Mouse (Mus musculus) stomach, embryonic 16.5 days (tissue): ENCODE results near the gene Smyd4. TPM values are rescaled to one million over a fixed set of nuclear protein-coding genes. Genes with fewer than 3 reads are reported as not detected.

Source experiments
- ATAC-seq: fragments of 200-750 bp; cut with Nextera tagmentation; 2 replicates; pipeline ENCODE4 v1.8.0; 2017; ENCODE audit warnings: moderate number of reproducible peaks, moderate TSS enrichment; ENCODE audit not compliant: insufficient read depth, low FRiP score
- H3K27ac ChIP-seq: fragments of 300-500 bp; sonication (generic); 2 replicates; pipeline ENCODE4 v1.5.1; 2014; ENCODE audit warnings: low read length
- H3K27me3 ChIP-seq: fragments of 300-500 bp; sonication (generic); 2 replicates; pipeline ENCODE4 v1.6.1; 2014; ENCODE audit warnings: low read length, control low read depth, mixed read lengths; ENCODE audit not compliant: control insufficient read depth, insufficient read depth
- H3K36me3 ChIP-seq: fragments of 300-500 bp; sonication (generic); 2 replicates; pipeline ENCODE4 v1.6.1; 2014; ENCODE audit warnings: low read length; ENCODE audit not compliant: control insufficient read depth, insufficient read depth
- H3K4me1 ChIP-seq: fragments of 300-500 bp; sonication (generic); 2 replicates; pipeline ENCODE4 v1.6.1; 2014; ENCODE audit warnings: low read length, control low read depth, mixed read lengths; ENCODE audit not compliant: control insufficient read depth, insufficient read depth
- H3K4me2 ChIP-seq: fragments of 300-500 bp; sonication (generic); 2 replicates; pipeline ENCODE4 v1.6.1; 2014; ENCODE audit warnings: low read depth, low read length, mixed read lengths
- H3K4me3 ChIP-seq: fragments of 300-500 bp; sonication (generic); replicated peaks from 2 replicates; pipeline ENCODE4 v1.5.1; 2014; ENCODE audit warnings: mild to moderate bottlenecking, low read length
- H3K9ac ChIP-seq: fragments of 300-500 bp; sonication (generic); 2 replicates; pipeline ENCODE4 v1.6.1; 2014; ENCODE audit warnings: low read length
- H3K9me3 ChIP-seq: fragments of 300-500 bp; sonication (generic); replicated peaks from 2 replicates; pipeline ENCODE4 v1.6.1; 2016; ENCODE audit warnings: low read length, control low read depth; ENCODE audit not compliant: control insufficient read depth
- WGBS: fragments of 180-500 bp; shearing (Covaris S2); extraction: QIAGEN DNeasy Blood & Tissue Kit; methylation state at CpG from one replicate; pipeline ENCODE4 v1.1.7; 2014; 5-methylcytosine and 5-hydroxymethylcytosine counted together
- microRNA-seq: library from miRNA; unstranded; fragments of <30 nt; microRNA quantifications from one replicate; pipeline ENCODE4, GENCODE M21; 2016
- polyA plus RNA-seq: library from polyadenylated mRNA; unstranded; fragments of >200 nt; fragmentation: Nextera tagmentation; extraction: Ambion mirVana; gene quantifications from 2 replicates; pipeline ENCODE4 v1.2.1, GENCODE M21; 2015

The Smyd4 gene
- polyA plus RNA-seq, 1 experiment from 2014 or later: 9.8 TPM

- H3K4me1 ChIP-seq: peaks cover 9% of the 10 kb centered on the region
- H3K9ac ChIP-seq: 0 out of 2 replicates have a peak overlapping the region, but pooled peaks have one; percentile 35
- WGBS: 66% methylated on average over 7 of the region's 7 CpGs
- no peaks in the 10 kb centered on the region for H3K27me3 ChIP-seq
- H3K27ac ChIP-seq: no peak overlapping the region
- H3K4me3 ChIP-seq: no peak overlapping the region
- H3K36me3 ChIP-seq: peaks cover 13% of the 10 kb centered on the region
- H3K4me2 ChIP-seq: no peak overlapping the region
- no peak for ATAC-seq
- H3K9me3 ChIP-seq: no peaks in the 10 kb centered on the region
Observed at GRCm38 (mm10) chr11:75449695-75450094, 101.5 kb downstream of the Smyd4 start.

DNA sequence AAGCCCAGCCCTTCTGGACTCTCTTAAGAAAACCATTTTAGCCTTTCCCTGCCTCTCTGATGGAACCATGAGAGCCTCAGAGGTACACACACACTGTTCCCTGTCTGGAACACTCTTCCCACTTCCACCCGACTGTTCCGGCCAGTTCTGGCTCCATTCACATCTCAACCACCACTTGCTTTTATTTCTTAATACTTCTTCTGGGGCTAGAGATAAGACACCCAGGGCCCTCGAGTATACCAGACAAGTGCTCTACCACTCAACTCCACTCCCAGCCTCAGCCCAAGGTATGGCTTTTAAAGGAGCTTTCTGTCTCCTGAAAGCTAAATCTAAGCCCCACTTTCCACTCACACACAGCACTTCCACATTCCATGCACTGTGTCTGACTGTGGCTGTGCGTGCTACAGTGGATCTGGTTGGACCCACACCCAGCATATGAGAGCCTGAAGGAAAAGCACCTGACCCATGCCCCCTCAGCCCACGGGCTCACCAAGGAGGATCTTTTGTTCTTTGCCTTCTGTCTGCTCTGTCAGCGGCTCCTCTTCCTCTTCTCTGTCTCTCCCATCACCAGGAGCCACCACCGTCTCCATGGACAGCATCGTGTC lies 102.2 kb downstream of the Smyd4 start:
- no peak for ATAC-seq
- 81% methylated on average over 8 of the region's 8 CpGs for WGBS

GRCm38 (mm10) chr11:75450936-75451335 lies 102.7 kb downstream of the Smyd4 start:
- H3K36me3 ChIP-seq: peaks cover 13% of the 10 kb centered on the region
- 84% methylated on average over 15 of the region's 15 CpGs for WGBS
- no peak overlapping the region for H3K4me3 ChIP-seq
- no peak overlapping the region for H3K27ac ChIP-seq
- no peaks in the 10 kb centered on the region for H3K9me3 ChIP-seq
- no peak overlapping the region for H3K4me2 ChIP-seq
- H3K9ac ChIP-seq: no peak overlapping the region
- no peak for ATAC-seq
- H3K27me3 ChIP-seq: no peaks in the 10 kb centered on the region
- H3K4me1 ChIP-seq: peaks cover 15% of the 10 kb centered on the region

More for the DNA sequence above, 102.2 kb downstream of the Smyd4 start:
- Histone ChIP-seq H3K27me3 (no peaks in the 10 kb centered on the region), H3K9ac (0 out of 2 replicates have a peak overlapping the region, but pooled peaks have one; percentile 37), H3K36me3 (peaks cover 13% of the 10 kb centered on the region), H3K4me2 (no peak overlapping the region), H3K4me3 (no peak overlapping the region), H3K4me1 (peaks cover 15% of the 10 kb centered on the region), H3K9me3 (no peaks in the 10 kb centered on the region), H3K27ac (no peak overlapping the region)

DNA sequence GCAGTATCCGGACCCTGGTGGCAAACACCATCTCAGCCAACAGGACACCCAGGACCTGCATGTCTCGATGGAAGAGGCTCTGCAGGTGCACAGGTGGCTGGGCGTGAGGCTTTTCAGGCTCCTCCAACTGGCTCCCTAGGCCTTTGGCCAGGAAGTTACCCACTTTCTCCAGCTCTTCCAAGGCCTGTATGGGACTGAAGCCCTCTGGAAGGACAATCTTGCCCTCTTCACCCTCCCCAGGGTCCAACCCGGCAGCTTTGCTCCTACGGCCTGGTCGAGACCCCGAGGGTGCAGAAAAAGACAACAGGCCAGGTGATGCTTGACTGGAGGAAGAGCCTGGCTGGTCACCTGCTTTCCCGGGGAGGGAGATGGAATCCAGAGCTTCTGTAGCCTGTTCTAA lies 103.8 kb downstream of the Smyd4 start:
- Histone ChIP-seq H3K4me3 (no peak overlapping the region), H3K27ac (no peak overlapping the region), H3K4me1 (peaks cover 15% of the 10 kb centered on the region), H3K9me3 (no peaks in the 10 kb centered on the region), H3K4me2 (no peak overlapping the region), H3K9ac (no peak overlapping the region), H3K36me3 (peaks cover 13% of the 10 kb centered on the region), H3K27me3 (no peaks in the 10 kb centered on the region)
- 95% methylated on average over 8 of the region's 8 CpGs for WGBS
- no peak for ATAC-seq

- no peaks in the 10 kb centered on the region for H3K27me3 ChIP-seq
- peaks cover 7% of the 10 kb centered on the region; the same call in 1 of the 2 replicates for H3K36me3 ChIP-seq
- no peaks in the 10 kb centered on the region for H3K9me3 ChIP-seq
- H3K9ac ChIP-seq: no peak overlapping the region; the same call in 1 of the 2 replicates
- H3K4me1 ChIP-seq: peaks cover 15% of the 10 kb centered on the region
- H3K4me2 ChIP-seq: peak overlapping the region; percentile 100; the same call in 1 of the 2 replicates
- H3K4me3 ChIP-seq: peak overlapping the region; percentile 73; the same call in 1 of the 2 replicates
- H3K27ac ChIP-seq: no peak overlapping the region
- 91% methylated on average over 31 of the region's 31 CpGs for WGBS
- no peak for ATAC-seq
Observed at GRCm38 (mm10) chr11:75452812-75453557, 104.8 kb downstream of the Smyd4 start.

DNA sequence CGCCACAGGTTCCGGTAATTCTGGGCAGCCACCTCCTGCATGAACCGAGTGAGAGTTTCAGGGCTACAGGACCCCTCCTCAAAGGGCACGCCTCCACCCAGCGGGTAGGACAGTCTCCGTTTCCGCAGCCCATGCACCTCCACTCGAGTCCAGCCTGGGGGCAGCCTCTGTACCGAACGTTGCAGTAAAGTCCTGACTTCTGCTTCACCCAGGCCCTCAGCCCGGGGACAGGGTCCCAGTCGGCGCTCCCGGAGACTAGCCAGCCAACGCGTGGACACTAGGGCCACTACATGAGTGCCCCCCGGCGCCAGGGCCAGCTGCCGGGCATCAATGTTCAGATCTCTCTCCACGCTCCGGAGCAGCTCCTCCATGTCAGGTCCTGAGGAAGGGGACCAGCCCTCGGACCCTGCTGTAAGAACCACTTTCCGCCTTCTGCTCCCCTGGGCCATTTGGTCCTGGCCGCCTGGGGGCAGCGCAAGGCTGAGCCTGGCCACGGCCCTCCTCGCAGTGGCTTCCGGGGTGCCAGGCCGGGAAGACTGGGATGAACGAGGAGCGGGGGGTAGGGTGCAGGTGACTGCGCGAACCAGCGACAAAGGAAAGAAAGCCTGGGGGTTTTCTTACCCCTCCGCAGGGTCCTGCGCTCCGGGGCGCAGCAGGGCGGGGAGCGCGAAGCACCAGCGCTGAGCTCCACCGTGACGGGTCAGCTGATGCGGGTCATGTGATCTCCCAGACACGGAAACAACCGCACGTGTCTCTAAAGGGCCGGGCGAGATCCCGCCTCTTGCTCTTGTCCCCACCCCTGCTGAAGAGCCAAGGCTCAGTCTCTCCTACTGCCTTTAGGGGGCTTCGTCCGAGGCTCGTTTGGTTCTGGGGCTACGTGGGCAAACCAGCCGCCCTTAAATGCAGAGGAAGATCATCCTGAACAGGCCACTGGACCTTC lies 106.0 kb downstream of the Smyd4 start, which contains the start of gene Wdr81:
TSS of gene Wdr81 (minus strand) at position 727 of the 940 bp plus-strand sequence.
- peak within 1 kb of the TSS; percentile 83 for H3K9ac ChIP-seq
- peak; percentile 93 for ATAC-seq
- H3K4me1 ChIP-seq: peaks cover 17% of the 10 kb centered on the region
- peak within 1 kb of the TSS; percentile 72 for H3K27ac ChIP-seq
- WGBS: 2% methylated on average over 56 of the region's 56 CpGs
- no peaks in the 10 kb centered on the region for H3K36me3 ChIP-seq
- peak within 1 kb of the TSS; percentile 100 for H3K4me2 ChIP-seq
- no peaks in the 10 kb centered on the region for H3K27me3 ChIP-seq
- peak within 1 kb of the TSS; percentile 73 for H3K4me3 ChIP-seq
- H3K9me3 ChIP-seq: no peaks in the 10 kb centered on the region

Small RNAs within 50 kb of the gene (microRNA-seq; reads per million reads assigned to microRNA genes)
- not detected for gene Gm47300

Other genes with a start within 250 kb of the Smyd4 start
- gene Hic1, start 178.9 kb upstream of the Smyd4 start, polyA plus RNA-seq: 5.1 and 5.9 TPM in 2 replicates
- gene Ovca2, start 169.6 kb upstream of the Smyd4 start, polyA plus RNA-seq: 19.4 and 23.2 TPM in 2 replicates
- gene Dph1, start 157.2 kb upstream of the Smyd4 start, polyA plus RNA-seq: 20.6 and 20.7 TPM in 2 replicates
- gene Rtn4rl1, start 154.7 kb upstream of the Smyd4 start, polyA plus RNA-seq: 1.3 and 1.4 TPM in 2 replicates
- gene Rpa1, start 109 bp upstream of the Smyd4 start, polyA plus RNA-seq: 111 and 112 TPM in 2 replicates
- gene Serpinf1, start 74.3 kb downstream of the Smyd4 start, polyA plus RNA-seq: 60.2 and 72.8 TPM in 2 replicates
- 65.3 and 68.3 TPM in 2 replicates for gene Serpinf2, start 91.2 kb downstream of the Smyd4 start, polyA plus RNA-seq
- gene Wdr81, start 106.3 kb downstream of the Smyd4 start, polyA plus RNA-seq: 6.8 and 7.0 TPM in 2 replicates
- gene Tlcd2, start 113.3 kb downstream of the Smyd4 start, polyA plus RNA-seq: 22.7 and 22.9 TPM in 2 replicates
- 42.4 and 43.8 TPM in 2 replicates for gene Prpf8, start 138.4 kb downstream of the Smyd4 start, polyA plus RNA-seq
- 1.4 and 1.7 TPM in 2 replicates for gene Rilp, start 161.7 kb downstream of the Smyd4 start, polyA plus RNA-seq
- gene Scarf1, start 165.1 kb downstream of the Smyd4 start, polyA plus RNA-seq: 6.2 and 6.7 TPM in 2 replicates
- 4.1 and 5.0 TPM in 2 replicates for gene Slc43a2, start 183.3 kb downstream of the Smyd4 start, polyA plus RNA-seq
- gene Pitpna, start 239.7 kb downstream of the Smyd4 start, polyA plus RNA-seq: 59.1 and 63.1 TPM in 2 replicates